Mouse (Mus musculus) C2C12 (cell line): ENCODE data around the gene Pidd1. TPM values are rescaled to one million over a fixed set of nuclear protein-coding genes. Genes with fewer than 3 reads are reported as not detected.

Source experiments
- H3K27me3 ChIP-seq: one replicate; pipeline ENCODE4 v1.6.1; 2011; ENCODE audit not compliant: control insufficient read depth, insufficient read depth, insufficient read length
- H3K36me3 ChIP-seq: one replicate; pipeline ENCODE4 v1.6.1; 2011; ENCODE audit not compliant: control insufficient read depth, insufficient read depth
- H3K4me3 ChIP-seq: one replicate; pipeline ENCODE4 v1.5.1; 2011; ENCODE audit warnings: mild to moderate bottlenecking, control low read depth; ENCODE audit not compliant: poor library complexity, insufficient read depth, severe bottlenecking
- H3K79me2 ChIP-seq: one replicate; pipeline ENCODE4 v1.6.1; 2011; ENCODE audit not compliant: control insufficient read depth, insufficient read depth
- H3K79me3 ChIP-seq: one replicate; pipeline ENCODE4 v1.6.1; 2011; ENCODE audit warnings: low read depth, control low read depth
- H3ac ChIP-seq: one replicate; pipeline ENCODE3; 2011; ENCODE audit warnings: low read depth; ENCODE audit not compliant: control insufficient read depth, insufficient read length
- CEBPB ChIP-seq: IDR thresholded peaks from one replicate; pipeline ENCODE4 v1.6.1; 2011; ENCODE audit warnings: low read depth, mild to moderate bottlenecking, control low read depth, moderate library complexity
- CTCF ChIP-seq: IDR thresholded peaks from one replicate; pipeline ENCODE4 v1.5.1; 2011; ENCODE audit not compliant: control insufficient read depth, insufficient read depth, insufficient read length
- FOSL1 ChIP-seq: IDR thresholded peaks from one replicate; pipeline ENCODE4 v1.8.0; 2011; ENCODE audit warnings: mild to moderate bottlenecking, low read length; ENCODE audit not compliant: poor library complexity, insufficient read depth, severe bottlenecking
- MAX ChIP-seq: IDR thresholded peaks from one replicate; pipeline ENCODE4 v1.6.1; 2011; ENCODE audit warnings: mild to moderate bottlenecking, control low read depth
- MYOD1 ChIP-seq: IDR thresholded peaks from one replicate; pipeline ENCODE4 v1.6.1; 2011; ENCODE audit warnings: low read depth; ENCODE audit not compliant: control insufficient read depth, insufficient read length
- MYOG ChIP-seq: IDR thresholded peaks from one replicate; pipeline ENCODE4 v1.6.1; 2011; ENCODE audit not compliant: control insufficient read depth, insufficient read length; ENCODE audit errors: extremely low read depth
- USF1 ChIP-seq: IDR thresholded peaks from one replicate; pipeline ENCODE4 v1.6.1; 2011; ENCODE audit warnings: low read depth, mild to moderate bottlenecking, control low read depth, moderate library complexity
- polyA plus RNA-seq: library from polyadenylated mRNA; unstranded; fragments of >200 nt; fragmentation: generic; extraction: Trizol; gene quantifications from one replicate; pipeline ENCODE4 v1.2.1, GENCODE M21; 2012; ENCODE audit warnings: missing spikeins

The Pidd1 gene
- polyA plus RNA-seq, 1 experiment: 9.5 TPM

DNA sequence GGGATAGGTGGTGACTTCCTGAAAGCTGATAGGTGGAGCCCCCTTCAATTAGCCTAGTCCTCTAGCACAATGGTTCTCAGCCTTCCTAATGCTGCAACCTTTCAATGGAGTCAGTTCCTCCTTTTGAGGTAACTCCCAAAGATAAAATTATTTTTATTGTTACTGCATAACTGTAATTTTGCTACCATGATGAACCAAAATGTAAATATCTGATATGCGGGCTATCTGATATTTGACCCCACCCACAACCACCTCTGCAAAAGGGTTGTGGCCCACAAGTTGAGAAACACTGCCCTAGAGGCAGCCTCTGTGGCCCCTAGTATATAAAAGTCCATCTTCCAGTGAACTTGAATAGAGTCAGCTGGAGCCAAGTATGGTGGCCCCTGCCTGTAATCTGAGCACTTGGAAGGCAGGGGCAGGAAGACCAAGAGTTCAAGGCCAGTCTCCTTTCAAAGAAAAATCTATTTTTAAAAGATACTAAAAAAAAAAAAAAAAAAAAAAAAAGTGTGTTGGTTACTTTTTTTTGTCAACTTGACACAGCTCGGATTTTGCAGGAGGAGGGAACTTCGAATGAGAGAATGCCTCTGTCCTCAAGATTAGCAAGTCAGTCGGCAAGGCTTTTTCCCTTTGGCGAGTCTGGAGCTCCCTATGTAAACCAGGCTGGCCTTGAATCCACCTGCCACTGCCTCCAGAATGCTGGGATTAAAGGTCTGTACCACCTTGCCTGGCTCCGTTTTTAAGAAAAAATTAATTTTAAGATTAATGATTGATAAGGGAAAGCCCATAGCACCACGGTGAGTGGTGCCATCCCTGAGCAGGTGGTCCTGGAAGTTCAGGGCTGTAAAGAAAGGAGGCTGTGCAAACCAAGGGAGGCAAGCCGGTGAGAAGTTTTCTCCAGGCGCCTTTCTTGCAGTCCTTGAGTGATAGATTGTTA, 53.2 kb downstream of the Pidd1 start:
- Histone ChIP-seq H3K79me3 (peaks cover 16% of the 10 kb centered on the region), H3K27me3 (no peaks in the 10 kb centered on the region), H3K79me2 (peaks cover 31% of the 10 kb centered on the region), H3K4me3 (no peak overlapping the region), H3ac (no peak overlapping the region), H3K36me3 (no peaks in the 10 kb centered on the region)
- TF ChIP-seq FOSL1: no peak

DNA sequence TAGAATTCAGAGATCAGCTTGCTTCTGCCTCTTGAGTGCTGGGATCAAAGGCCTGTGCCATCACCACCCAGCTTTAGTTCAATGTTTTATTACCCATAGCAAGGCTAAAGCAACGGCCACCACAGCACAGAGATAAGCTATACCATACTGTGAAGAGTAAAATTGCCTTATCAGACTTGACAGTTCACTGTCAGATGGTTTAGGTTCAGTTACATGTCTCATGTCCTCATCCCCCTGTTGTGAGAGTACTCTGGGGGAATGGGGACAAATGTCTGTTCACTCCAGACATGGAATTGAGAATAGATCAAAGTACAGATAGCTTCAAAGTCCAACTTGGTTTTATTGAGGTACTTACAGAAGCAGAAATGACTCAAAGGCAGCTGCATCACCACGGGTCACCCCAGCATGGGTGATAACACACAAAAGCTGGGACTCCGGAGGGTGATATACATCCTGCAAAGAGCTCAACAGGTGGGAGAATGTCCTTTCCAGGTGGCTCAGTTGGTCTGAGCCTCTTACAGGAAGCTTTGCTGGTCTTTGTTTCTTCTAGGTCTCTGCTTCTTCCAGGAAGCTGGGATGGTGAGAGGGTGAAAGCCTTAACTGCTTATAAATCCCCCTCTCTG, 55.2 kb downstream of the Pidd1 start:
- no peak overlapping the region for H3K4me3 ChIP-seq
- TF ChIP-seq USF1: no peak
- no peak for TF ChIP-seq MYOG
- TF ChIP-seq CTCF: no peak
- no peak for TF ChIP-seq MAX
- no peak for TF ChIP-seq MYOD1
- no peak for TF ChIP-seq CEBPB
- TF ChIP-seq FOSL1: no peak

More for the DNA sequence above, 55.2 kb downstream of the Pidd1 start:
- H3K79me2 ChIP-seq: peaks cover 14% of the 10 kb centered on the region
- no peaks in the 10 kb centered on the region for H3K36me3 ChIP-seq
- peaks cover 8% of the 10 kb centered on the region for H3K27me3 ChIP-seq
- H3ac ChIP-seq: no peak overlapping the region
- peaks cover 12% of the 10 kb centered on the region for H3K79me3 ChIP-seq

Other genes starting within 250 kb of the Pidd1 start
- gene Lrrc56, start 249.9 kb downstream of the Pidd1 start, polyA plus RNA-seq: 0.32 TPM
- 0.05 TPM for gene Lmntd2, start 229.9 kb downstream of the Pidd1 start, polyA plus RNA-seq
- 25.2 TPM for gene Rassf7, start 228.2 kb downstream of the Pidd1 start, polyA plus RNA-seq
- gene Phrf1, start 215.2 kb downstream of the Pidd1 start, polyA plus RNA-seq: 60.2 TPM
- 0.35 TPM for gene Irf7, start 177.5 kb downstream of the Pidd1 start, polyA plus RNA-seq
- 0.04 TPM for gene Cdhr5, start 167.2 kb downstream of the Pidd1 start, polyA plus RNA-seq
- gene Sct, start 164.9 kb downstream of the Pidd1 start, polyA plus RNA-seq: 16.1 TPM
- gene Drd4, start 152.0 kb downstream of the Pidd1 start, polyA plus RNA-seq: 0.01 TPM
- gene Deaf1, start 116.3 kb downstream of the Pidd1 start, polyA plus RNA-seq: 21.4 TPM
- gene Tmem80, start 116.3 kb downstream of the Pidd1 start, polyA plus RNA-seq: 18.9 TPM
- 0.67 TPM for gene Eps8l2, start 105.1 kb downstream of the Pidd1 start, polyA plus RNA-seq
- 252 TPM for gene Taldo1, start 51.8 kb downstream of the Pidd1 start, polyA plus RNA-seq
- 14.9 TPM for gene Gatd1, start 29.9 kb downstream of the Pidd1 start, polyA plus RNA-seq
- gene Cend1, start 14.5 kb downstream of the Pidd1 start, polyA plus RNA-seq: 2.4 TPM
- 16.2 TPM for gene Slc25a22, start 6.1 kb downstream of the Pidd1 start, polyA plus RNA-seq
- 4,785 TPM for gene Rplp2, start 3.3 kb upstream of the Pidd1 start, polyA plus RNA-seq
- 32.8 TPM for gene Pnpla2, start 11.2 kb upstream of the Pidd1 start, polyA plus RNA-seq
- 4.5 TPM for gene Cracr2b, start 17.1 kb upstream of the Pidd1 start, polyA plus RNA-seq
- gene Cd151, start 23.4 kb upstream of the Pidd1 start, polyA plus RNA-seq: 334 TPM
- gene Polr2l, start 31.1 kb upstream of the Pidd1 start, polyA plus RNA-seq: 124 TPM
- 278 TPM for gene Tspan4, start 31.2 kb upstream of the Pidd1 start, polyA plus RNA-seq
- gene Chid1, start 95.8 kb upstream of the Pidd1 start, polyA plus RNA-seq: 27.4 TPM
- gene Ap2a2, start 118.1 kb upstream of the Pidd1 start, polyA plus RNA-seq: 92.7 TPM
- 0.27 TPM for gene Muc6, start 211.3 kb upstream of the Pidd1 start, polyA plus RNA-seq
- 0.02 TPM for gene Muc2, start 246.3 kb upstream of the Pidd1 start, polyA plus RNA-seq